Mouse (Mus musculus) bone marrow, adult 2 months (tissue): ENCODE measurements around the gene Elfn2. TPM values are rescaled to one million over a fixed set of nuclear protein-coding genes. Genes with fewer than 3 reads are reported as not detected.

Experiments used
- H3K27ac ChIP-seq: fragments of 200-500 bp; 2 replicates; pipeline ENCODE4 v1.5.1; 2012; ENCODE audit warnings: low read depth, mild to moderate bottlenecking, control low read depth, inconsistent platforms, low read length; ENCODE audit not compliant: control insufficient read depth, poor library complexity, insufficient read depth
- H3K4me1 ChIP-seq: fragments of 200-500 bp; 2 replicates; pipeline ENCODE4 v1.6.1; 2011; ENCODE audit warnings: low read length; ENCODE audit not compliant: control insufficient read depth, insufficient read depth
- H3K4me3 ChIP-seq: fragments of 200-500 bp; replicated peaks from 2 replicates; pipeline ENCODE3; 2011; ENCODE audit warnings: mild to moderate bottlenecking, low read depth, low read length, control low read depth; ENCODE audit not compliant: control insufficient read depth
- CTCF ChIP-seq: fragments of 200-500 bp; IDR thresholded peaks from 2 replicates; pipeline ENCODE4 v1.5.1; 2011; ENCODE audit warnings: low read length, control low read depth; ENCODE audit not compliant: control insufficient read depth, insufficient read depth
- POLR2A ChIP-seq: fragments of 200-500 bp; IDR thresholded peaks from 2 replicates; pipeline ENCODE4 v1.6.1; 2011; ENCODE audit warnings: low read depth, mild to moderate bottlenecking, control low read depth, low read length, borderline replicate concordance; ENCODE audit not compliant: control insufficient read depth
- WGBS: fragments of 180-500 bp; shearing (Covaris S2); methylation state at CpG from one replicate; pipeline ENCODE4 v1.1.7; 2018; 5-methylcytosine and 5-hydroxymethylcytosine counted together
- polyA plus RNA-seq: library from polyadenylated mRNA; stranded (reverse); fragments of >200 nt; gene quantifications from 2 replicates; pipeline ENCODE4 v1.2.4, GENCODE M21; 2011; ENCODE audit warnings: low replicate concordance; ENCODE audit not compliant: missing spikeins, insufficient read depth, insufficient read length

Elfn2 gene
- polyA plus RNA-seq = not detected in 2 replicates

DNA sequence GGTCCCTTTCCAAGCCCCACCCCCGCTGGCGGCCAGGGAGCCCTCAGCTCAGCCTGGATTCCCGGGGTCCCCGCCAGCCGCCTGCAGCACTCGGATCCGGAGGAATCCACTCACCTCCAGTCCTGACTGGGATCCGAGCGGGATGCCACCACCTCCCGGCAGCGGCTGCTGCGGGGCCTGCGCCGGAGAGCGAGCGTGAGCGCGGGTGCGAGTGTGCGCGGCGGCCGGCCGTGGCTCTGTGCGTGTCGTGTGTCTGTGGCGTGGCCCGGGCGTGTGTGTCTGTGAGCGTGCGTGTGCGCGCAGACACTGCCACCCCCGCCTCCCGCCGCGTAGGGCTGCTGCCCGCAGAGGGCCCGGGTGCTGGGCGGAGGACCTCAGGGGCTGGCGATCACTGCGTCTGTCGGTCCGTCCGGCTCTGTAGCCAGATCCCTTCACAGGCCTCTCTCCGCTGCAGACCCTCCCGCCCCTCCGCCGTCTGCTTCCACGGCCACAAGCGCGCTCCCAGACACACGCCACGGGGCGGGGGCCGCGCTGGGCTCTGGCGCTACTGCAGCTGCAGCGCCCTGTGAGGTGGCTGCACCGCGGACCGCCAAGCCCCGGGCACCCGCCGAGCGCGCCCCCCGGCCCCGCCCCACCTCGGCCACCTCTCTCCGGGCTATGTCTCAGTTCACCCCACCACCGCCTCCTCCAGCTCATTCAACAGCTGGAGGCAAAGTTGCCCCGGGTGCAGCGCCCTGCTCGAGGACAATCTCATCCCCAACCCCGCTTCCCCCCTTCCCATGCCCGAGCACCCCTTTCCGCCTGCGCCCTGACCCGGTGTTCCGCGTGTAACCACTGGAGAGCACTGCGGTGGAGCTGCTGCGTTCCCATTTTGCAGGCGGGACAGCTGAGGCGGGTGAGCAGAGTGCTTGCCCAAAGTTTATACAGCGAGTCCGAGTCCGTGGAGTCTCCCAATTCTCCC is at the start of gene Elfn2:
Gene Elfn2, minus strand, starts transcription at position 482 of the 961 bp plus-strand sequence.
- no peaks in the 10 kb centered on the region for H3K4me1 ChIP-seq
- WGBS = 5% methylated on average over 89 of the region's 89 CpGs
- H3K4me3 ChIP-seq = no peak within 1 kb of the TSS
- H3K27ac ChIP-seq = no peak within 1 kb of the TSS
- TF ChIP-seq POLR2A (no peak), CTCF (no peak)

GRCm38 (mm10) chr15:78763704-78764103 is 45.1 kb upstream of the Elfn2 start:
- H3K27ac ChIP-seq = no peak overlapping the region
- H3K4me3 ChIP-seq = no peak overlapping the region
- TF ChIP-seq POLR2A (no peak), CTCF (no peak)
- WGBS = 80% methylated on average over 5 of the region's 5 CpGs
- H3K4me1 ChIP-seq = no peaks in the 10 kb centered on the region

DNA sequence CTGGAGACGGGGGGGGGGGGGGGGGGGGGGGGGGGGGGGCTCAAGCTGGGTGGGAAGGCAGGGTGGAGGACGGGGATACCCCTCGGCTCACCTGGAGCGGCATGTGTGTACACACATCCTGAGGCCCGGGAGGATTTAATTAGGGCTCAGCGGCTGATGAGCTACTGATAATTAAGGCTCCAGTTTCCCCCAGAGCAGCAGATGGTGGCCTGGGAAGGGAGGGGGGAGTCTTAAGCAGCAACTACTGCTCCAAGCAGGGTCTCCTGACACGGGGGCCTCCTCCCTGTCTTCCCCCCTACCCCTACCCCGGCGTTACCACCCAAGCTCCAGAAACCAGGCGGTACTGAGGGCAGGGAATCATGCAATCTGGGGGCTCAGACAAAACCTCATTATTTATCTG is 44.6 kb upstream of the Elfn2 start:
- WGBS = 76% methylated on average over 9 of the region's 10 CpGs
- Histone ChIP-seq H3K27ac (no peak overlapping the region), H3K4me3 (no peak overlapping the region), H3K4me1 (no peaks in the 10 kb centered on the region)
- TF ChIP-seq POLR2A (no peak), CTCF (no peak)

DNA sequence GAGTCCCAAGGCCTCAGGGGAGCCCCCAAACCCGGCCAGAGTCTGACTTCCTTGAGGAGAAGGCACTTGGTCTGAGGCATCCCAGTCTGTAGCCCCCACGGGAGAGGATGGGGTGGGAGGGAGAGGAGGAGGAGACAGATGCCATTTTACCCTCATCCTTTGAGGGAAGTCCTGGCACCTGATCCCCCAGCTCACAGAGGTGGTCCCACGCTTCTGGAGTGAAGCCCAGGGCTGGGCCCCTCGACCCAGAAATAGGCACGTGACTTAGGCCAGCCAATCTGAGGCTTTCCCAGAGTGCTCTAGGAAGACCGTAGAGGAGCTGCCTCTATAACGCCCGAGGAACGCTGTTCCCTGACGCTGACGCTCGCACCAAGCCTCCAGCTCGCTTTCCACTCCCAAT is 42.5 kb upstream of the Elfn2 start:
- WGBS = 83% methylated on average over 13 of the region's 13 CpGs
- no peak overlapping the region for H3K27ac ChIP-seq
- TF ChIP-seq CTCF (no peak), POLR2A (no peak)
- H3K4me3 ChIP-seq = no peak overlapping the region
- H3K4me1 ChIP-seq = no peaks in the 10 kb centered on the region

DNA sequence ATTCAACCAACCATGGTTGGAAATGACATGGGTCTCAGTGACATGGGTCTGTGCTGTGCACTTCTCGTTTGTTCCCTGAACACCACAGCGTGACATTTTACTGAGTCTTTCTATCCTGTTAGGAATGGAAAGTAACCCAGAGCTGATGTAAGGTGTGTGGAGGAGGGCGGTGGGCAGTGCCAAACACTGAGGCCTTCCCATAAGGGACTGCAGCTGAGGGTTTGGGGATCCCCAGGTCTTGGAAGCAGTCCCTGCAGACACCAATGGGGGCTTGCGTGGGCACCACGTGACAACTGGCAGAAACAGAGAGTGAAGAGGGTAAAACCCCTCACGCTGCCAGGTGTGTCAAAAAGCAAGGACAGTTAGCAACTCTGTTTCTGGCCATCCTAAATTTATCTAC is 39.6 kb upstream of the Elfn2 start:
- TF ChIP-seq POLR2A (no peak), CTCF (no peak)
- no peak overlapping the region for H3K4me3 ChIP-seq
- WGBS = 93% methylated on average over 6 of the region's 6 CpGs
- H3K27ac ChIP-seq = no peak overlapping the region
- peaks cover 2% of the 10 kb centered on the region for H3K4me1 ChIP-seq

DNA sequence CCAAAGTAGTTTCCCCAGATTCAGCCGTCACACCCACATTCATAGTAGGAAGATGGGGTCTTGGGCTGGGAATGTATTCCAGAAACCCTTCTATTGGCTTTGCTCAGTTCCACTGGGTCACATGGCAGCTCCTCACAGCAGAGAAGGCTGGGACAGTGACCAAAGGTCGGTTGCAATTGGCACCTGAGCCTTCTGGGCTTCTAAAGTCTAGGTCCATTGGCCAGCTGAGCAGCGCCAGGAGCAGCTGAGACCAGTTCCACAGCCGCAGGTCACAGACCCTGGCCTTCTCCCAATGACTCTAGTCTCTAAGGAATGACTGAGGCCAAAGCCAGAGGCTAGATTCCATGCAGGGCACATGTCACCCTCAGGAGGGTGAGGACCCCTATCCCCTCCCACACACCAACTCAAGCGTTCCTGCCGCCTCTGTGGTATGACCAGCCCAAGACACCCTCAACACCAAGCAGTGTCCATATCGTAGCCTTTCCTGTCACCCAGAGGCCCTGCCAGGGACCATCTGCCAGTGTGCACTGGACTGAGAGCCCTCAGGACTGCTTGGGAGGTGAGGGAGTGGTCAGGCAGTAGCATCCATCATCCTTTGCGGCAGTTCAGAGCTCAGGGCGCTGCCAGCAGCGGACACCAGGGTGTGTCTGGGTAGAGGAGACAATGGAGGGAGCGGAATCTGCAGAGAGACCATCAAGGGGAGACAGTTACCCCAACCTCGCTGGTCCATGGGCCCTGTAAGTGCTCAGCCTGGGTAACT is 37.6 kb upstream of the Elfn2 start:
- WGBS = 86% methylated on average over 12 of the region's 12 CpGs
- Histone ChIP-seq H3K27ac (no peak overlapping the region), H3K4me3 (no peak overlapping the region), H3K4me1 (peaks cover 2% of the 10 kb centered on the region)
- TF ChIP-seq POLR2A = no peak
- TF ChIP-seq CTCF = no peak

- H3K4me1 ChIP-seq = peaks cover 2% of the 10 kb centered on the region
- H3K27ac ChIP-seq = no peak overlapping the region
- no peak overlapping the region for H3K4me3 ChIP-seq
- no peak for TF ChIP-seq POLR2A
- no peak for TF ChIP-seq CTCF
- WGBS = 48% methylated on average over 3 of the region's 3 CpGs
Observed at GRCm38 (mm10) chr15:78755226-78755625, 36.7 kb upstream of the Elfn2 start.

DNA sequence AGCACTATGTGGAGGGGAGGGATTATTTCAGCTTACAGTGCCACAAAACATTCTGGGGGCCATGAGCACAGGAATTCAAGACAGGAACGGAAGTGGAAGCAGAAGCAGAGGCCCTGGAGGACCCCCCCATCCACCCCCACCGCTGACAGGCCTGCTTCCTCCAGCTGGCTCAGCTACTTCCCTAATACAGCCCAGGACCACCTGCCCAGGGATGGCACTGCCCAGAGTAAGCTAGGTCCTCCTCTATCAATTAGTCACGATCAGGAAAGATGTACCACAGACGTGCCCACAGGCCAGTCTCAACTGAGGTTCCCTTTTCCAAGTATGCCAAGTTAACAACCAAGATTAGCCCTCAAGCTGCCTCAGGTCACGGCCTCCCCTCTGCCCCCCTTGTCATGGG is 35.6 kb upstream of the Elfn2 start:
- TF ChIP-seq POLR2A (no peak), CTCF (no peak)
- 8% methylated on average over 5 of the region's 5 CpGs for WGBS
- Histone ChIP-seq H3K27ac (no peak overlapping the region), H3K4me3 (no peak overlapping the region), H3K4me1 (peaks cover 2% of the 10 kb centered on the region)
